ENCODE assay signal across 17 mouse cellular contexts in genomic region chr15:44026468-44027028, GRCm38 (mm10).
"Had no signal": no experiment of that assay in that cellular context is flagged by ENCODE, and none has a peak within 500 bp of the region (broad histone marks: within the 10 kb centered on the region; RNA-seq: fewer than 3 reads in every experiment).

No protein-coding gene starts in this region.

- H3K9ac ChIP-seq: limb, embryonic 13.5 days; liver, embryonic 12.5 days; liver, embryonic 15.5 days had no signal

- H3K27ac ChIP-seq: layer of hippocampus, adult 2 months; limb, embryonic 10.5 days; limb, embryonic 13.5 days; liver, embryonic 12.5 days; liver, embryonic 15.5 days; macrophage; midbrain, embryonic 10.5 days had no signal

- DNase-seq: kidney, adult 18-20 months; kidney, postnatal 25 days; layer of hippocampus, adult 9-11 months; liver; lung, adult 18-20 months; midbrain, embryonic 14.5 days; thymus, adult 18-20 months; thymus, postnatal 36 days had no signal

- H3K9me3 ChIP-seq: limb, embryonic 10.5 days; limb, embryonic 13.5 days; liver, embryonic 12.5 days; liver, embryonic 15.5 days; midbrain, embryonic 10.5 days had no signal

- H3K27me3 ChIP-seq: limb, embryonic 13.5 days; liver, embryonic 12.5 days; liver, embryonic 15.5 days had no signal

- ATAC-seq: intestine, embryonic 16.5 days; liver, embryonic 12.5 days; lung, postnatal 0 days had no signal

- H3K4me1 ChIP-seq: limb, embryonic 10.5 days; limb, embryonic 13.5 days; liver, embryonic 12.5 days; liver, embryonic 15.5 days; midbrain, embryonic 10.5 days had no signal

- H3K36me3 ChIP-seq: limb, embryonic 10.5 days; limb, embryonic 13.5 days; liver, embryonic 12.5 days; liver, embryonic 15.5 days; midbrain, embryonic 10.5 days had no signal

- H3K4me3 ChIP-seq: layer of hippocampus, adult 2 months; limb, embryonic 10.5 days; limb, embryonic 13.5 days; liver, embryonic 12.5 days; liver, embryonic 15.5 days; midbrain, embryonic 10.5 days had no signal

- H3K4me2 ChIP-seq: limb, embryonic 13.5 days; liver, embryonic 12.5 days; liver, embryonic 15.5 days had no signal
